Mouse (Mus musculus): ENCODE measurements at regions not wholly inside any gene's neighbourhood (a gene's known extent, or its start where the extent isn't known, plus 50 kb on each side); places are given as distances from the start of the nearest gene placed in this dataset.

DNA sequence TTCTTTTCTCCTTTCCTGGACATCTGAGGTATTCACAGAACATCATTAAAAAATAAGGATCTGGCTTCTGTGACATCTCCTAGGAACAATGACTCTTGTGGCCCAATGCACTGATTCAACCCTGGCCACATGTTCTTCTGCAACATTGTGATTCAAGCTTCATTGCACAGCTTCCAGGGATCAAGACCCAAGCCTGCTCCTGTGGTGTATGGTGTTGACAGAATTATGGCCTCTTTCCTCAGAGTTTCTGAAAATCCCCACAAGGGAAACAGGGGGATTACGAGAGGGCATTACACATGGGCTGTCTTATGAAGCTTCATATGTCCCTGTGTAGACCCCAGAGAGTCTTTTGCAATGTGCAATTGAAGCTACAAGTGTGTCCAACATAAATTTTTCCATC is 358.2 kb downstream of the Ostf1 start:
- TF ChIP-seq CTCF (IDR thresholded peaks at IDR 0.05; ENCODE audit: borderline replicate concordance, insufficient read depth, low read depth, low read length) (no peak), POLR2A (IDR thresholded peaks at IDR 0.05; ENCODE audit: borderline replicate concordance, insufficient read depth, low read length) (no peak)

All from cerebellum, adult 2 months (tissue).